Mouse (Mus musculus): ENCODE measurements at regions not wholly inside any gene's neighbourhood (a gene's known extent, or its start where the extent isn't known, plus 50 kb on each side); places are given as distances from the start of the nearest gene placed in this dataset.

DNA sequence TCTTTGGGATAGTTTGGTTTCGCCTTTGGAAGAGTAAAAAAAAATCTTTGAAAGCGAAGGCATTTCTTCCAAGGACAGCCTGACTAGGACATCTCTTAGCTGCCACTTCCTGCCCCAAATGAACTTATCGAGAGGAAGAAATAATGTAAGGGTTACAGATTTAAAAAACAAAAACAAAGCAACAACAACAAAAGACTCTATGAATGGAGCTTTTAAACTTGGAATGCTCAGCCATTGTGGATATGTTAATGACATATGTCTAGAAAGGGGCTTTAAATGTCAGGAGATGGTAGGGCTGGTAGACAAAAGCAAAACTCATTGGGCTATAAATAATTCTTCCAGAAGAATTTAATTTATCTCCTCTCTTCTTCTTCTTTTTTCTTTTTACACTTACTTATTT lies 2041.7 kb downstream of the A830018L16Rik start:
- H3K9me3 ChIP-seq (ENCODE audit: control insufficient read depth, low read length), result no peaks in the 10 kb centered on the region
- no peak overlapping the region for H3K4me2 ChIP-seq (ENCODE audit: low read length)
- no peak overlapping the region for H3K9ac ChIP-seq (ENCODE audit: low read length)
- ATAC-seq (replicated peaks; ENCODE audit: low FRiP score, low TSS enrichment, low read depth), result no peak
- no peaks in the 10 kb centered on the region for H3K4me1 ChIP-seq (replicated peaks; ENCODE audit: control insufficient read depth, insufficient read depth, low read length)
- DNase-seq (ENCODE audit: low spot score), result no peak
- no peaks in the 10 kb centered on the region for H3K36me3 ChIP-seq (ENCODE audit: control insufficient read depth, insufficient read depth, low read length)
- H3K27ac ChIP-seq (ENCODE audit: low read depth), result no peak overlapping the region
- no peak overlapping the region for H3K4me3 ChIP-seq (ENCODE audit: low read depth, low read length)
- no peaks in the 10 kb centered on the region for H3K27me3 ChIP-seq (replicated peaks; ENCODE audit: control insufficient read depth, insufficient read depth, low read length)
- 86% methylated on average over 3 of the region's 3 CpGs for WGBS

DNA sequence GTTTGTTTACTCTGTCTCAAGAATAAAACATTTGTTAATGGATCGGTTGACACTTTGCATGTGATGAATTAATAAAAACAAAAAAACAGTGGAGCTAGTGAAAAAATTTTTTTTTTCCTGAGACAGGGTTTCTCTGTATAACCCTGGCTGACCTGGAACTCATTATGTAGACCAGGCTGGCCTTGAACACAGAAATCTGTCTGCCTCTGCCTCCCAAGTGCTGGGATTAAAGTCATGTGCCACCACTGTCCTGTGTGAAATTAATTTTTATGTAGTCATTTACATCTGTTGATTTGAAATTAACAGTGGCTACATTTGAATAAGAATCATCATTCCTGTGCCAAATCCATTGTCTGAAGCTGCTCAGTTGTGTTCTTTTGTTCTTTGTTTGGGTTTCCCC lies 2050.4 kb downstream of the A830018L16Rik start:
- no peak overlapping the region for H3K9ac ChIP-seq (ENCODE audit: low read length)
- H3K4me2 ChIP-seq (ENCODE audit: low read length), result no peak overlapping the region
- no peak overlapping the region for H3K27ac ChIP-seq (ENCODE audit: low read depth)
- no peak overlapping the region for H3K4me3 ChIP-seq (ENCODE audit: low read depth, low read length)
- no peaks in the 10 kb centered on the region for H3K36me3 ChIP-seq (ENCODE audit: control insufficient read depth, insufficient read depth, low read length)
- no peaks in the 10 kb centered on the region for H3K27me3 ChIP-seq (replicated peaks; ENCODE audit: control insufficient read depth, insufficient read depth, low read length)
- 78% methylated on average over 1 of the region's 1 CpGs for WGBS
- ATAC-seq (replicated peaks; ENCODE audit: low FRiP score, low TSS enrichment, low read depth) (no peak), DNase-seq (ENCODE audit: low spot score) (no peak)
- no peaks in the 10 kb centered on the region for H3K4me1 ChIP-seq (replicated peaks; ENCODE audit: control insufficient read depth, insufficient read depth, low read length)
- H3K9me3 ChIP-seq (ENCODE audit: control insufficient read depth, low read length), result no peaks in the 10 kb centered on the region

DNA sequence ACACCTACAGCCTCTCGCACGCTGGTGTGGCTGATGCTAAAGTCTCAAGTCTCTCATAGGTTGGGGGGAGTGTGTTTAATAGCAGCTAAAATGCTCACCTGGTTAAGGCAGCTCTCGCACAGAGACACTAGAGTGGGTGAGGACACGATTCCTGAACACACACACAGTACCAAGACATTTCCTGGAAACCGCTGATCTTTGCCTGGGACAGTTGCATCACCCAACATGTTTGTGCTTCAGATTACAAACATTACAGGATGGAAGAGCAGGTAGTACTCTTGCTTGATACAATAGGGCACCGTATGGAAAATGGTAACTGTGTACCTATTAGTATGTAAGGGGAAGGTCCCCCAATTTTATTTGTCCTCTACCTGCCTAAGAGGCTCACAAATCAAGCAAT lies 2053.3 kb downstream of the A830018L16Rik start:
- no peak for DNase-seq (ENCODE audit: low spot score)
- no peaks in the 10 kb centered on the region for H3K27me3 ChIP-seq (replicated peaks; ENCODE audit: control insufficient read depth, insufficient read depth, low read length)
- WGBS, result 82% methylated on average over 6 of the region's 6 CpGs
- H3K36me3 ChIP-seq (ENCODE audit: control insufficient read depth, insufficient read depth, low read length), result no peaks in the 10 kb centered on the region
- no peak overlapping the region for H3K9ac ChIP-seq (ENCODE audit: low read length)
- no peak overlapping the region for H3K4me2 ChIP-seq (ENCODE audit: low read length)
- H3K4me1 ChIP-seq (replicated peaks; ENCODE audit: control insufficient read depth, insufficient read depth, low read length), result no peaks in the 10 kb centered on the region
- H3K4me3 ChIP-seq (ENCODE audit: low read depth, low read length), result no peak overlapping the region
- ATAC-seq (replicated peaks; ENCODE audit: low FRiP score, low TSS enrichment, low read depth), result no peak
- H3K9me3 ChIP-seq (ENCODE audit: control insufficient read depth, low read length), result no peaks in the 10 kb centered on the region
- H3K27ac ChIP-seq (ENCODE audit: low read depth), result no peak overlapping the region

DNA sequence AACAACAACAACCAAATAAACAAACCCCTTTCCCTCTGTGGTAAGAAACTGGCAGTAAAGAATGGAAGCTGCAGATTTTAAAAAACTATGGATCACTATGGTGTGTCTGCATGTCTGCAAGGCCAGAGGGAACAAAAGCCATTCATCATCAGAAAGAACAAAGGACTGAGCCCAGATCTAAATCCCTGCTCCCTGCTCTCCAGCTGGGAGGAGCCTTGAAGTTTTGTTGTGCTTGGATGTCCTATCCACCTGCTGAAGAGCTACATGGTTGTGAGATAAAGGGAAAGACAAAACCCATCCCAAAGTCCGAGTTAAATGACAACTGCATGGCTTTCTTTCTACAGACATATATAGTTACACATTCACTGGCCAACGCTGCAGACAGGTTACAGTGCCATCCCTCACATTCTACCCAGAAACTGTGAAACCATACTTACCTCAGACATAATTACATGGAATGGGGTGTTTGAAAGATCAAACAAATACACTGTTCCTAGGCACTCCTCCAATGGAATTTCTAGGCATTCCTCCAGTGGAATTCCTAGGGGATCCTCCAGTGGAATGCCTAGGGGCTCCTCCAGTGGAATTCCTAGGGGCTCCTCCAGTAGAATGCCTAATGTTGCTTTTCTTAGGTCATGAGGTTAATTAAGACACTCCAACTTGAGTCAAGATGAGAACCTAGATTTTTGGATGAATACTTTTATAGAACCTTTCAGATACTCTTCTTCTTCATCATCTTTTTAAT lies 2054.2 kb downstream of the A830018L16Rik start:
- Histone ChIP-seq H3K9ac (ENCODE audit: low read length) (no peak overlapping the region), H3K4me3 (ENCODE audit: low read depth, low read length) (no peak overlapping the region), H3K4me1 (replicated peaks; ENCODE audit: control insufficient read depth, insufficient read depth, low read length) (no peaks in the 10 kb centered on the region), H3K4me2 (ENCODE audit: low read length) (no peak overlapping the region), H3K27me3 (replicated peaks; ENCODE audit: control insufficient read depth, insufficient read depth, low read length) (no peaks in the 10 kb centered on the region), H3K9me3 (ENCODE audit: control insufficient read depth, low read length) (no peaks in the 10 kb centered on the region), H3K36me3 (ENCODE audit: control insufficient read depth, insufficient read depth, low read length) (no peaks in the 10 kb centered on the region), H3K27ac (ENCODE audit: low read depth) (no peak overlapping the region)
- no peak for ATAC-seq (replicated peaks; ENCODE audit: low FRiP score, low TSS enrichment, low read depth)
- no peak for DNase-seq (ENCODE audit: low spot score)
- 53% methylated on average over 2 of the region's 2 CpGs for WGBS

DNA sequence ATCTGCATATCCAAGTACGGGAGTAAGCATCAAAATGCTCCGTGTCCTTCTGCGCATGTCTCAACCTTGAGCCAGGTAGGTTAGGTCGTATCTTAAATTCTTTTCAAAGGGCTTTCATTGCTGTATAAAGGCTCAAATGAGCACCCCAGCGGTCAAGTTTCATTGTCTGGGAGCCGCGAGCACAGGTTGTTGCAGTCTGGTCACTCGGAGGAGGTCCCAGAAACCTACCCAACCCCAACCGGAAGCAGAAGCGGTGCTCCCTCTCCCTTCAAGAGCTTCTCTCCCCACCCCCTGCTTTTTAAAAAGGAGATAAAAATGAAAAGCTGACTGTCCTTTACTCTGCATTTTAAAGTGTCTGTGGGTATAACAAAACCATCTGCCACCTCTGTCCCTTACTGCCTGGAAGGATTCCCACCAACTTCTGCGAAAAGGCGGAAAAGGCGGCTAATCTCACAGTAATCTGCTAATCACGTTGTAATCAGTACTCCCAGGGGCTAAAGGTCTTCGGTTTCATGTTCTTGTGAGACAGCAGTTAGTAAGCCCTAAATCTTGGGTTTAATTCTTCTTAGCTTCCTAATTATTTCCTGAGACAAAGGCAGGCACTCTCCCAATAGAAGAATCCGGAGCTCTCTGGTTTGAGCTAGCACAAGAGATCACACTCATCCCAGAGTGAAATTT lies 2081.0 kb downstream of the A830018L16Rik start:
- Histone ChIP-seq H3K4me3 (ENCODE audit: low read depth, low read length) (peak overlapping the region; percentile 17; the same call in 1 of the 2 replicates), H3K36me3 (ENCODE audit: control insufficient read depth, insufficient read depth, low read length) (no peaks in the 10 kb centered on the region), H3K4me2 (ENCODE audit: low read length) (peak overlapping the region; percentile 42), H3K27ac (ENCODE audit: low read depth) (no peak overlapping the region), H3K9ac (ENCODE audit: low read length) (peak overlapping the region; percentile 11; the same call in 1 of the 2 replicates), H3K4me1 (replicated peaks; ENCODE audit: control insufficient read depth, insufficient read depth, low read length) (no peaks in the 10 kb centered on the region; the same call in 1 of the 2 replicates), H3K9me3 (ENCODE audit: control insufficient read depth, low read length) (no peaks in the 10 kb centered on the region), H3K27me3 (replicated peaks; ENCODE audit: control insufficient read depth, insufficient read depth, low read length) (no peaks in the 10 kb centered on the region)
- ATAC-seq (replicated peaks; ENCODE audit: low FRiP score, low TSS enrichment, low read depth) (no peak), DNase-seq (ENCODE audit: low spot score) (no peak)
- WGBS, result 28% methylated on average over 16 of the region's 16 CpGs

GRCm38 (mm10) chr1:13496386-13496785 lies 2082.5 kb downstream of the A830018L16Rik start:
- WGBS, result 13% methylated on average over 2 of the region's 2 CpGs
- DNase-seq (ENCODE audit: low spot score), result no peak

GRCm38 (mm10) chr1:13500456-13500855 lies 2086.6 kb downstream of the A830018L16Rik start:
- Histone ChIP-seq H3K9ac (ENCODE audit: low read length) (no peak overlapping the region), H3K9me3 (ENCODE audit: control insufficient read depth, low read length) (no peaks in the 10 kb centered on the region), H3K27me3 (replicated peaks; ENCODE audit: control insufficient read depth, insufficient read depth, low read length) (no peaks in the 10 kb centered on the region), H3K27ac (ENCODE audit: low read depth) (no peak overlapping the region), H3K4me2 (ENCODE audit: low read length) (no peak overlapping the region), H3K4me1 (replicated peaks; ENCODE audit: control insufficient read depth, insufficient read depth, low read length) (no peaks in the 10 kb centered on the region), H3K4me3 (ENCODE audit: low read depth, low read length) (no peak overlapping the region), H3K36me3 (ENCODE audit: control insufficient read depth, insufficient read depth, low read length) (no peaks in the 10 kb centered on the region)
- 35% methylated on average over 5 of the region's 5 CpGs for WGBS
- DNase-seq (ENCODE audit: low spot score) (no peak), ATAC-seq (replicated peaks; ENCODE audit: low FRiP score, low TSS enrichment, low read depth) (no peak)

More at GRCm38 (mm10) chr1:13496386-13496785, 2082.5 kb downstream of the A830018L16Rik start:
- H3K27ac ChIP-seq (ENCODE audit: low read depth), result no peak overlapping the region
- no peak overlapping the region for H3K4me3 ChIP-seq (ENCODE audit: low read depth, low read length)
- ATAC-seq (replicated peaks; ENCODE audit: low FRiP score, low TSS enrichment, low read depth), result no peak
- H3K36me3 ChIP-seq (ENCODE audit: control insufficient read depth, insufficient read depth, low read length), result no peaks in the 10 kb centered on the region
- H3K4me2 ChIP-seq (ENCODE audit: low read length), result no peak overlapping the region
- no peak overlapping the region for H3K9ac ChIP-seq (ENCODE audit: low read length)
- no peaks in the 10 kb centered on the region for H3K27me3 ChIP-seq (replicated peaks; ENCODE audit: control insufficient read depth, insufficient read depth, low read length)
- no peaks in the 10 kb centered on the region; the same call in 1 of the 2 replicates for H3K4me1 ChIP-seq (replicated peaks; ENCODE audit: control insufficient read depth, insufficient read depth, low read length)
- H3K9me3 ChIP-seq (ENCODE audit: control insufficient read depth, low read length), result no peaks in the 10 kb centered on the region

- ATAC-seq (replicated peaks; ENCODE audit: low FRiP score, low TSS enrichment, low read depth) (no peak), DNase-seq (ENCODE audit: low spot score) (no peak)
- Histone ChIP-seq H3K9ac (ENCODE audit: low read length) (no peak overlapping the region), H3K4me3 (ENCODE audit: low read depth, low read length) (no peak overlapping the region), H3K4me1 (replicated peaks; ENCODE audit: control insufficient read depth, insufficient read depth, low read length) (no peaks in the 10 kb centered on the region), H3K9me3 (ENCODE audit: control insufficient read depth, low read length) (no peaks in the 10 kb centered on the region), H3K4me2 (ENCODE audit: low read length) (no peak overlapping the region), H3K27ac (ENCODE audit: low read depth) (no peak overlapping the region), H3K27me3 (replicated peaks; ENCODE audit: control insufficient read depth, insufficient read depth, low read length) (no peaks in the 10 kb centered on the region), H3K36me3 (ENCODE audit: control insufficient read depth, insufficient read depth, low read length) (no peaks in the 10 kb centered on the region)
- 71% methylated on average over 4 of the region's 4 CpGs for WGBS
These were observed 2088.0 kb downstream of the A830018L16Rik start for GRCm38 (mm10) chr1:13501938-13502337.

DNA sequence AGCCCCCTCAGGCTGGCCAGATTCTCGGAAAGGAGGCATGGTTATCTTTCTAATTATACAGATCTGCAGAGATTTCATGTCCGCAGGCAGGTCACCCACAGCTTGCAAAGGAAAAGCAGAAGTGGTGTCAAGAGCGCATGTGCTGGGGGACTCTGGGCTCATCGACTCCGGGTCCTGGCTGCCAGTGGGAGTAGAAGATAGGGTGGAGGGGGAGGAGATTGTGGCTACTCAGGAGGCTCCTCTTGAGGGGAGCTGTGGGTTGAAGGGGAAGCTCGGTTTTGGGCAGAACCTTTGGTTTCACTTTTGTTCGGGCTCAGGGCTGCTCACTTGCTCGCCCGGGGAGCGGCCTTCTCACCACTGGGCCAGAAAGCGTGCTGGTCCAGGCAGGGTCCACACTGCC lies 2099.9 kb downstream of the A830018L16Rik start:
- WGBS, result 90% methylated on average over 11 of the region's 11 CpGs
- Histone ChIP-seq H3K36me3 (ENCODE audit: control insufficient read depth, insufficient read depth, low read length) (no peaks in the 10 kb centered on the region), H3K4me2 (ENCODE audit: low read length) (no peak overlapping the region), H3K9ac (ENCODE audit: low read length) (no peak overlapping the region), H3K4me3 (ENCODE audit: low read depth, low read length) (no peak overlapping the region), H3K4me1 (replicated peaks; ENCODE audit: control insufficient read depth, insufficient read depth, low read length) (no peaks in the 10 kb centered on the region), H3K27me3 (replicated peaks; ENCODE audit: control insufficient read depth, insufficient read depth, low read length) (no peaks in the 10 kb centered on the region), H3K27ac (ENCODE audit: low read depth) (no peak overlapping the region), H3K9me3 (ENCODE audit: control insufficient read depth, low read length) (no peaks in the 10 kb centered on the region)
- ATAC-seq (replicated peaks; ENCODE audit: low FRiP score, low TSS enrichment, low read depth), result no peak
- DNase-seq (ENCODE audit: low spot score), result no peak

Measured in intestine, embryonic 14.5 days (tissue).